14 mouse cellular contexts compared by ENCODE assay signal in genomic region chr5:122116243-122116642, GRCm38 (mm10). TPM values are rescaled to one million over a fixed set of nuclear protein-coding genes. Genes with fewer than 3 reads are reported as not detected.
A peak's percentile ranks its signal among the peaks of the same experiment; 100 is the strongest.
DNase-seq lines count a peak whose midpoint lies in the region; ATAC-seq and TF ChIP-seq lines count a peak whose summit lies in the region.
"Had no signal": no experiment of that assay in that cellular context is flagged by ENCODE, and none has a peak within 500 bp of the region (broad histone marks: within the 10 kb centered on the region; RNA-seq: fewer than 3 reads in every experiment).

No protein-coding gene starts in this region.

- peak; percentile 39 for TF ChIP-seq CTCF in kidney, postnatal 0 days (IDR thresholded peaks at IDR 0.05; ENCODE audit: low read depth)

- 86% methylated on average over 6 of the region's 6 CpGs for WGBS in kidney, postnatal 0 days
- 84% methylated on average over 6 of the region's 6 CpGs for WGBS in kidney, embryonic 14.5 days

- H3K4me3 ChIP-seq in kidney, postnatal 0 days (replicated peaks; ENCODE audit: low read depth, low read length): no peak overlapping the region
- H3K4me3 ChIP-seq in kidney, embryonic 14.5 days (ENCODE audit: low read length): no peak overlapping the region
- H3K4me3 ChIP-seq: heart, embryonic 10.5 days; lung, embryonic 15.5 days; midbrain, embryonic 15.5 days had no signal

- H3K4me2 ChIP-seq in kidney, postnatal 0 days (ENCODE audit: low read length): no peak overlapping the region
- H3K4me2 ChIP-seq in kidney, embryonic 14.5 days (replicated peaks; ENCODE audit: low read depth, low read length): no peak overlapping the region
- H3K4me2 ChIP-seq: hindbrain, embryonic 14.5 days; lung, embryonic 15.5 days; midbrain, embryonic 15.5 days had no signal

- no peak overlapping the region for H3K9ac ChIP-seq in kidney, postnatal 0 days (ENCODE audit: low read depth, low read length)
- no peak overlapping the region for H3K9ac ChIP-seq in kidney, embryonic 14.5 days (ENCODE audit: low read depth, low read length)
- H3K9ac ChIP-seq: hindbrain, embryonic 14.5 days; lung, embryonic 15.5 days; midbrain, embryonic 15.5 days had no signal

- no peak for ATAC-seq in kidney, postnatal 0 days (replicated peaks; ENCODE audit: low FRiP score, low read depth)
- ATAC-seq in kidney, embryonic 14.5 days (ENCODE audit: low FRiP score, low TSS enrichment): no peak
- ATAC-seq: midbrain, embryonic 15.5 days had no signal

- H3K4me1 ChIP-seq in kidney, postnatal 0 days (replicated peaks; ENCODE audit: insufficient read depth, low read length): no peaks in the 10 kb centered on the region
- H3K4me1 ChIP-seq in kidney, embryonic 14.5 days (ENCODE audit: control insufficient read depth, insufficient read depth, low read length): no peaks in the 10 kb centered on the region
- H3K4me1 ChIP-seq: lung, embryonic 15.5 days; midbrain, embryonic 15.5 days had no signal

- no peaks in the 10 kb centered on the region for H3K9me3 ChIP-seq in kidney, postnatal 0 days (replicated peaks; ENCODE audit: low read length)
- 0 out of 2 replicates have a peak, but pooled peaks cover 3% of the 10 kb centered on the region for H3K9me3 ChIP-seq in kidney, embryonic 14.5 days (ENCODE audit: control insufficient read depth, low read length)
- H3K9me3 ChIP-seq: heart, embryonic 10.5 days; lung, embryonic 15.5 days; midbrain, embryonic 15.5 days had no signal

- H3K27me3 ChIP-seq in kidney, postnatal 0 days (ENCODE audit: insufficient read depth, low read length): no peaks in the 10 kb centered on the region
- no peaks in the 10 kb centered on the region for H3K27me3 ChIP-seq in kidney, embryonic 14.5 days (ENCODE audit: control insufficient read depth, insufficient read depth, low read length)
- H3K27me3 ChIP-seq: midbrain, embryonic 15.5 days had no signal

- H3K36me3 ChIP-seq in kidney, postnatal 0 days (ENCODE audit: insufficient read depth, low read length): no peaks in the 10 kb centered on the region
- no peaks in the 10 kb centered on the region for H3K36me3 ChIP-seq in kidney, embryonic 14.5 days (ENCODE audit: control insufficient read depth, insufficient read depth, low read length)
- H3K36me3 ChIP-seq: heart, embryonic 10.5 days; lung, embryonic 15.5 days; midbrain, embryonic 15.5 days had no signal

- no peak overlapping the region for H3K27ac ChIP-seq in kidney, postnatal 0 days
- H3K27ac ChIP-seq in kidney, embryonic 14.5 days (ENCODE audit: low read depth, low read length): no peak overlapping the region
- H3K27ac ChIP-seq: heart, embryonic 10.5 days; hindbrain, embryonic 14.5 days; lung, embryonic 15.5 days; midbrain, embryonic 15.5 days had no signal

- no peak for DNase-seq in kidney, postnatal 0 days (ENCODE audit: low spot score)
- DNase-seq in 3T3-L1 (ENCODE audit: low read depth, low spot score): peak; percentile 37
- peak; percentile 90 for DNase-seq in ES-CJ7 (ENCODE audit: low read depth, low spot score)
- DNase-seq in induced T-regulatory cell, adult 2 months (ENCODE audit: low read depth): peak; percentile 62
- DNase-seq in Muller cell, postnatal 12 days (ENCODE audit: inconsistent ontology term): no peak
- DNase-seq in adrenal gland, postnatal 10 days: no peak
- DNase-seq in adrenal gland, adult 2 months: no peak
- DNase-seq: cerebellum, postnatal 36 days; kidney, postnatal 36 days had no signal

RNA-seq across cellular contexts. Expression of gene Myl2, which starts 15.5 kb away (rescaled TPM):
- polyA plus RNA-seq in kidney, postnatal 0 days (2015; fragmentation: Nextera tagmentation; extraction: Ambion mirVana): 0.80 and 1.4 TPM in 2 replicates
- polyA plus RNA-seq in kidney, embryonic 14.5 days (2014; fragmentation: Nextera tagmentation; extraction: Ambion mirVana): 1.6 TPM in 1 of 2 replicates, not detected in the other
- 100 to 1,000 TPM in 1 of 2 experiments, 10 to 100 TPM in 1; 25.5 to 182 TPM for total RNA-seq in adrenal gland, postnatal 10 days (2021)
- total RNA-seq in adrenal gland, adult 2 months (2021): not detected
- polyA plus RNA-seq in adrenal gland, adult 2 months (2012; rRNA removed): not detected in 2 replicates

RNA-seq across cellular contexts. Expression of gene Ccdc63, which starts 24.4 kb away (rescaled TPM):
- not detected in 2 replicates for polyA plus RNA-seq in kidney, postnatal 0 days (2015; fragmentation: Nextera tagmentation; extraction: Ambion mirVana)
- 0.31 and 0.36 TPM in 2 replicates for polyA plus RNA-seq in kidney, embryonic 14.5 days (2014; fragmentation: Nextera tagmentation; extraction: Ambion mirVana)
- not detected for total RNA-seq in adrenal gland, postnatal 10 days (2021)
- not detected for total RNA-seq in adrenal gland, adult 2 months (2021)
- not detected in 2 replicates for polyA plus RNA-seq in adrenal gland, adult 2 months (2012; rRNA removed)
- polyA plus RNA-seq: lung, embryonic 15.5 days; midbrain, embryonic 15.5 days had no signal

RNA-seq across cellular contexts. Expression of gene Ppp1cc, which starts 41.8 kb away (rescaled TPM):
- 203 and 220 TPM in 2 replicates for polyA plus RNA-seq in kidney, postnatal 0 days (2015; fragmentation: Nextera tagmentation; extraction: Ambion mirVana)
- 281 and 296 TPM in 2 replicates for polyA plus RNA-seq in kidney, embryonic 14.5 days (2014; fragmentation: Nextera tagmentation; extraction: Ambion mirVana)
- total RNA-seq in adrenal gland, postnatal 10 days (2021): 100 to 1,000 TPM; 149 to 173 TPM
- total RNA-seq in adrenal gland, adult 2 months (2021): 100 to 1,000 TPM; 181 to 207 TPM
- 36.4 and 36.6 TPM in 2 replicates for polyA plus RNA-seq in adrenal gland, adult 2 months (2012; rRNA removed)

Comparison
In these comparisons a context has a peak if more than half of its experiments do, and no peak if none do; other contexts are left out.
1. DNase-seq: peak in 3T3-L1 (single experiment), ES-CJ7 (single experiment) and induced T-regulatory cell, adult 2 months (single experiment); none in kidney, postnatal 0 days (single experiment), Muller cell, postnatal 12 days (single experiment), adrenal gland, postnatal 10 days (single experiment) and adrenal gland, adult 2 months (single experiment).